Mouse (Mus musculus): ENCODE results near the gene BC037034. TPM values are rescaled to one million over a fixed set of nuclear protein-coding genes. Genes with fewer than 3 reads are reported as not detected.

BC037034 gene
- polyA plus RNA-seq, 1 experiment from 2014 or later: 19.2 TPM

DNA sequence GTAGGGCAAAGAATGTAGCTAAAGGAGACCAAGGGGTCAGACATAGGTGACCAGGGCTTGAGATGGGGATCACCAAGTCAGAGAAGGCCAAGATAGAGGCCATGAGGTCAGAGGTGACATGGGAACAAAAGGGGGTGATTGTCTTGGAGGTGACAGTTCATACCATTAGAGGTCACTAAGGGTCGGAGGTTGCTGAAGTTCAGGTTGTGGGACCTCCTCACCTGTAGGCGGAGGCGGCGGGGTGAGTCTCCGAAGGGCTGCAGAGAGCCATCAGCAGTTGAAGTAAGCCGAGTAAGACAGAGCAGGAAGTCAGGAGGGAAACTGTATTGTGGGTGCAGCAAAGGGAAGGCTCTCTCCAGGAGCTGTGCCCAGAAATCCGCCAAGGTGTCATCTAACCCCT is 14.2 kb upstream of the BC037034 start:
- 90% methylated on average over 7 of the region's 7 CpGs for WGBS
- Histone ChIP-seq H3K36me3 (peaks cover 12% of the 10 kb centered on the region), H3K27me3 (replicated peaks) (no peaks in the 10 kb centered on the region), H3K4me3 (replicated peaks) (peak overlapping the region; percentile 61), H3K9me3 (replicated peaks) (no peaks in the 10 kb centered on the region), H3K27ac (replicated peaks) (no peak overlapping the region), H3K9ac (replicated peaks) (no peak overlapping the region), H3K4me2 (peak overlapping the region; percentile 78), H3K4me1 (peaks cover 56% of the 10 kb centered on the region)
- ATAC-seq (ENCODE audit: low FRiP score): no peak

DNA sequence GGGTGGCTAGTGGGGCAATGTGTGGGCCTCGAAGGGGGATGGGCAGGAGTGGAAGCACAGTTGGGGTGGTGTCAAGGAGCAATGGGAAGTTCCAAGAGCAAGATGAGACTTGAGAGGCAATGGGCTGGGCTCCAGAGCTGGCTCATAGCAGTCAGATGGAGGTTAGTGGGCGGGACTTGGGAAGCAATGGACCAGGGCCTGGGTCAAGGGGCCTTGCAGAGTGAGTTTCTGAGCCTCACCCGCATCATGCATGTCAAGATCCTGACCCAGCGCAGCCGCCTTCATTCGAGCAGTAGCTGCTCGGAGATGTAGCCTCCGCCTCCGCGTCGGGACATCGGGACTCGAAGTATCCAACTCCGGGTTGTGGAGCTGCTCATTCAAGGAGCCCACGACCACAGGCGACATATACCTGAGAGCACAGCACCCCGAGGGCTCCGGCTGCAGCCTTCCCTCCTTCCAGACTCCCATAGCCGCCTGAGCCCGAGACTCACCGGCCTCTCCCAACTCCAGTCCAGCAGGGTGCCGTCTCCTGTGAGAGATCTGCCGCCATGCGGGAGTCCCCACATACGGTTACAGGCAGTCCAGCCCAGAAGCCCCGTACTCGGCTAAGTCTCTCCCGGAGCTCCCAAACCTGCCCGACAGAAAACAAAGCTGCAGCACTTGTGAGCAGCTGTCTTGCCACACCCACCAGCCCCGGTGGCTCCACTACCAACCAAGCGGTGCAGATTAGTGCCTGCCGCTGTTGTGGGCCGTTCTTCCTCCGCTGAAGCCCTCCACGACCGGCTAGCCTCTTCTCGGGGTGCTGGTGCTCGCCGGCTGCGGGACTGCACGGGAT is 11.6 kb upstream of the BC037034 start:
- no peak for ATAC-seq (ENCODE audit: low FRiP score)
- Histone ChIP-seq H3K27me3 (replicated peaks) (no peaks in the 10 kb centered on the region), H3K36me3 (peaks cover 12% of the 10 kb centered on the region), H3K4me2 (peak overlapping the region; percentile 59), H3K9ac (replicated peaks) (peak overlapping the region; percentile 46), H3K4me1 (peaks cover 60% of the 10 kb centered on the region), H3K27ac (replicated peaks) (no peak overlapping the region), H3K4me3 (replicated peaks) (peak overlapping the region; percentile 35), H3K9me3 (replicated peaks) (no peaks in the 10 kb centered on the region)
- 11% methylated on average over 41 of the region's 41 CpGs for WGBS

DNA sequence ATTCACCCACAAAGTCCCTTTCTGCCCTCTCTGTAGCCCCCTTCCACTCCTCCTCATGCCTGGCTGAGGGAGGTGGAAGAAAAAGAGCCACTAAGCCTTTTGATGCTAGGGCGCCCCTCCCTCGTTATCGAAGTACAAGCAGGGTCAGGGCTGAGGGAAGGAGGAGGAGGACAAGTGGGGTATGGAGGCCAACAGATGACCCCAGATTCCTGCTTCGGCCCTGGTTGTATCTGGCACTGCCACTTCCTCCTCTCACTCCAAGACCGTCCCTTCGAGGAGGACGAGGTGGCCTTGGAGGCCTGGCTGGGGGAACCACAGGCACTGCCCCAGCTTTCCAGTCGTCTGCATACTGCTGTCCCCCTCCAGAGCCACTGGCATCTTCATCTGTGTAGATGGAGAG is 10.4 kb upstream of the BC037034 start:
- Histone ChIP-seq H3K4me3 (replicated peaks) (no peak overlapping the region), H3K9me3 (replicated peaks) (no peaks in the 10 kb centered on the region), H3K4me1 (peaks cover 56% of the 10 kb centered on the region), H3K27ac (replicated peaks) (no peak overlapping the region), H3K27me3 (replicated peaks) (no peaks in the 10 kb centered on the region), H3K36me3 (peaks cover 12% of the 10 kb centered on the region), H3K9ac (replicated peaks) (no peak overlapping the region), H3K4me2 (no peak overlapping the region)
- ATAC-seq (ENCODE audit: low FRiP score): no peak
- WGBS: 60% methylated on average over 8 of the region's 8 CpGs

DNA sequence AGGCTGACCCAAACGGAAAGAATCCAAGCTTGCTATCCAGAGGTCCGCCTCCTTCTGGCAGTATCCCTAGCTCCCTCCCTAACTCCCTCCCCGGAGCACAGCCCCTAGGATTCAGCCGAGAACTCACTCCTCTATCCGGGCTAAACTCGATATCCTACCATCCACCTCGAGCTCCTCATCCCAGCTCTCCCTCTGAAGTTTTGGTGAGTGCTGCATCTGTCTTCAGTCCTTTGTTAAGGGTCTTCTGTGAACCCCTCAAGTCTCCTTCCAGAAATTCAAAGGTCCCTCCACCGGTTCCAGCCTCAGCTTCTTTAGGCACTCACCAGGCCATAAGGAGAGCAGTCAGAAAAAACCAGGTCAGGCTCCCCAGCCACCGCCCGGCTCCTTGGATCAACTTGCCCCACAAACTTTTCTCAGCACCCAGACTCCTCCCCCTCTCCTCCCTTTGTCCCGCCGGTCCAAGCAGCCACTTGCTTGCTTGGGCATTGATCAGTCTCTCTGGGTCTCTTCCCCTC is 8.6 kb upstream of the BC037034 start, which contains the start of gene Gal3st4:
Gal3st4 (minus strand) TSS at position 432 of the 515 bp plus-strand sequence.
- H3K36me3 ChIP-seq: peaks cover 15% of the 10 kb centered on the region
- ATAC-seq (ENCODE audit: low FRiP score): no peak
- H3K27ac ChIP-seq (replicated peaks): peak within 1 kb of the TSS; percentile 1; the same call in 1 of the 2 replicates
- no peaks in the 10 kb centered on the region for H3K27me3 ChIP-seq (replicated peaks)
- H3K4me3 ChIP-seq (replicated peaks): peak within 1 kb of the TSS; percentile 0; the same call in 1 of the 2 replicates
- WGBS: 2% methylated on average over 12 of the region's 12 CpGs
- peaks cover 39% of the 10 kb centered on the region for H3K4me1 ChIP-seq
- H3K9ac ChIP-seq (replicated peaks): no peak within 1 kb of the TSS; the same call in 1 of the 2 replicates
- H3K9me3 ChIP-seq (replicated peaks): no peaks in the 10 kb centered on the region
- peak within 1 kb of the TSS; percentile 22 for H3K4me2 ChIP-seq

DNA sequence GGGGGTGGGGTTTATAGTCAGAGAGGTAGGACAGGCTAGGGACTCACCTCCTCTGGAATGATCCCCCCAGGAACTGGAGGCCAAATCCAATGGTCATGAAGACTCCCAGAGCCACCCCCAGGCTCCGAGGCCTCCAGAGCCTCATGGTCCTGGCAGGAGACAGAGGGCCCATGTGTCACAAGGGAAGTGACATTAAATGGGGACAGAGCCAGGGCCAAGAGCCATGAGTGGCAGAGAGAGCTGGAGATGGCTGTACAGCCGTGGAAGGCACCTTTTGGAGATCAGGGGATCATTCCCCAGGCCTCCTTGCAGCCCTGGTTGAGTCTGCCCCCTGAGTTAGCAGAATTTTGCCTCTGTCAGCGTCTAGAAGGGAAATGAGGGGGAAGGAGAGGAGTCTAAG is 7.4 kb upstream of the BC037034 start:
- Histone ChIP-seq H3K4me2 (no peak overlapping the region), H3K36me3 (peaks cover 17% of the 10 kb centered on the region), H3K9ac (replicated peaks) (no peak overlapping the region), H3K27ac (replicated peaks) (no peak overlapping the region), H3K4me1 (peaks cover 27% of the 10 kb centered on the region), H3K27me3 (replicated peaks) (no peaks in the 10 kb centered on the region), H3K4me3 (replicated peaks) (no peak overlapping the region), H3K9me3 (replicated peaks) (no peaks in the 10 kb centered on the region)
- no peak for ATAC-seq (ENCODE audit: low FRiP score)
- WGBS: 55% methylated on average over 3 of the region's 3 CpGs

DNA sequence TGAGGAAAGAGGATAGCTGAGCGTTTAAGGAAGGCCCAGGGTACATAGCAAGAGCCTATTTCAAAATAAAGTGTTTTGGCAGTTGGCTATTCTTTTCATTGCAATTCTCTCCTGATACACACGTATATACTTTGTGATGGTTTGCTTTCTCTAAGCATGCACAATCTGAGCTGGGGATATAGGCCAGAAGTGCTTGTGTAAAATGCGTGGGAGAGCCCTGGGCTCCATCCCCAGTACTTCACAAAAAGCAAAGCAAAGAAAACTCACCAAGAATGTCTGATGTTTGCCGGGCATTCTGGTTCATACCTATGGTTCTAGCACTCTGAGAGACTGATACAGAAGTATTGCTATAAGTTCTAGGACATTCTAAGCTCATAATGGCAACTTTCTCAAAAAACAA is 5.1 kb upstream of the BC037034 start:
- Histone ChIP-seq H3K9me3 (replicated peaks) (no peaks in the 10 kb centered on the region), H3K27me3 (replicated peaks) (no peaks in the 10 kb centered on the region), H3K36me3 (peaks cover 19% of the 10 kb centered on the region), H3K9ac (replicated peaks) (no peak overlapping the region), H3K27ac (replicated peaks) (no peak overlapping the region), H3K4me1 (peaks cover 25% of the 10 kb centered on the region), H3K4me2 (no peak overlapping the region), H3K4me3 (replicated peaks) (no peak overlapping the region)
- no peak for ATAC-seq (ENCODE audit: low FRiP score)
- WGBS: 84% methylated on average over 4 of the region's 4 CpGs

DNA sequence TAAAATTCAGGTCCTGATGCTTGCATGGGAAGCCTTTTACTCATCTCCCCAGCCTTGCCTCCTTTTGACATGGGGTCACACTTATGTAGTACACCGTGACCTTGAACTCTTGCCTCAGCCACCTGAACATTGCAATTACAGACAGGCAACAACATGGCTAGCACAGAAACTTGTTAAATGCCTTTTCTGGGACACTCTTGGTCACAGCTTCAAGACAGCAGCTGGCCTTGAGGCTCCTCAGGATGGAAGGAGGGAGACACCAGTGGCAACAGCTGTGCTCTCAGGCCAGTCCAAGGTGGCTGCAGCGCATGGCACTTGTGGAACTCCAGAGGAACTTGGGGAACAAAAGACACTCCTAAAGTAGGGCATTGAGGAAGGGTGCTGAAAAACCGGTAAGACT is 3.3 kb upstream of the BC037034 start:
- WGBS: 87% methylated on average over 3 of the region's 3 CpGs
- Histone ChIP-seq H3K27ac (replicated peaks) (no peak overlapping the region), H3K36me3 (peaks cover 20% of the 10 kb centered on the region), H3K4me2 (no peak overlapping the region), H3K9me3 (replicated peaks) (no peaks in the 10 kb centered on the region), H3K9ac (replicated peaks) (no peak overlapping the region), H3K27me3 (replicated peaks) (no peaks in the 10 kb centered on the region), H3K4me1 (peaks cover 26% of the 10 kb centered on the region), H3K4me3 (replicated peaks) (no peak overlapping the region)
- ATAC-seq (ENCODE audit: low FRiP score): no peak

DNA sequence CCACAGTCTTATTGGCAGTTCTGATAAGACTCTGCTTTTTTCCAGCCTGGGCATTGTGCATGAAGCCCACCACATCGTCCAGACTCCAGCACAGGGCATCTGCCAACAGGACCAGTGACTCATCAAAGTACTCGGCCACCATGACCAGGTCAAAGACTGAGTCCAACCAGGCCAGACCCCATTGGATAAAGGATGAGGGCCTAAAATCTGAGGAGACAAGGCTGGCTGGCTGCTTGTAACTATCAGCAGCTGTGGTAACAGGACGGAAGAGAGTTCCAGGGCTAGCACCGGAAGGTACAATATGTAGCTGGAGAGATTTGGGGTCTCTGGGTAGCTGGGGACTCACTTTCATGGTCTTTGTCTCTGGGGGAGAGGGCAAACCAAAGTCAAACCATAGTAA is 1.9 kb upstream of the BC037034 start:
- H3K4me2 ChIP-seq: no peak overlapping the region
- H3K27ac ChIP-seq (replicated peaks): no peak overlapping the region
- no peak overlapping the region for H3K4me3 ChIP-seq (replicated peaks)
- peaks cover 33% of the 10 kb centered on the region for H3K4me1 ChIP-seq
- WGBS: 97% methylated on average over 4 of the region's 4 CpGs
- no peak for ATAC-seq (ENCODE audit: low FRiP score)
- H3K9ac ChIP-seq (replicated peaks): no peak overlapping the region
- H3K9me3 ChIP-seq (replicated peaks): no peaks in the 10 kb centered on the region
- no peaks in the 10 kb centered on the region for H3K27me3 ChIP-seq (replicated peaks)
- H3K36me3 ChIP-seq: peaks cover 34% of the 10 kb centered on the region

DNA sequence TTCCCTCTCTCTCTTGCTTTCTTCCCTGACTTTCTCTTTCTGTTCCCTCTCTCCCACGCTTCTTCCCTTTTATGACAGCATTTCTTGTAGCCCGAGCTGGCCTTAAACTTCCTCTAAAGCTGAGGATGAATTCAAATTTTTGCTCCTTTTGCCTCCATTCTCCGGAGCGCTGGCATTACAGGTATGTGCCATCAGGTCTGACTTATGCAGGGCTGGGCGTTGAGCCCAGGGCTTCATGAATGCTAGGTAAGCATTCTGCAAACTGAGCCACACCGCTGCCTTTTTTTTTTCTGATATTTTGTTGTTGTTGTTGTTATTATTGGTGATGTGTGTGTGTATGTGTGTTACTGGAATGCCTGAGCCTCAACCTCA is 360 bp upstream of the BC037034 start:
- ATAC-seq (ENCODE audit: low FRiP score): peak; percentile 22; the same call in 1 of the 2 replicates
- 12% methylated on average over 6 of the region's 6 CpGs for WGBS
- H3K4me3 ChIP-seq (replicated peaks): peak overlapping the region; percentile 91
- peaks cover 48% of the 10 kb centered on the region for H3K36me3 ChIP-seq
- H3K4me1 ChIP-seq: peaks cover 43% of the 10 kb centered on the region
- H3K27me3 ChIP-seq (replicated peaks): no peaks in the 10 kb centered on the region
- H3K9me3 ChIP-seq (replicated peaks): no peaks in the 10 kb centered on the region
- peak overlapping the region; percentile 91 for H3K4me2 ChIP-seq
- peak overlapping the region; percentile 84 for H3K27ac ChIP-seq (replicated peaks)
- H3K9ac ChIP-seq (replicated peaks): peak overlapping the region; percentile 97

DNA sequence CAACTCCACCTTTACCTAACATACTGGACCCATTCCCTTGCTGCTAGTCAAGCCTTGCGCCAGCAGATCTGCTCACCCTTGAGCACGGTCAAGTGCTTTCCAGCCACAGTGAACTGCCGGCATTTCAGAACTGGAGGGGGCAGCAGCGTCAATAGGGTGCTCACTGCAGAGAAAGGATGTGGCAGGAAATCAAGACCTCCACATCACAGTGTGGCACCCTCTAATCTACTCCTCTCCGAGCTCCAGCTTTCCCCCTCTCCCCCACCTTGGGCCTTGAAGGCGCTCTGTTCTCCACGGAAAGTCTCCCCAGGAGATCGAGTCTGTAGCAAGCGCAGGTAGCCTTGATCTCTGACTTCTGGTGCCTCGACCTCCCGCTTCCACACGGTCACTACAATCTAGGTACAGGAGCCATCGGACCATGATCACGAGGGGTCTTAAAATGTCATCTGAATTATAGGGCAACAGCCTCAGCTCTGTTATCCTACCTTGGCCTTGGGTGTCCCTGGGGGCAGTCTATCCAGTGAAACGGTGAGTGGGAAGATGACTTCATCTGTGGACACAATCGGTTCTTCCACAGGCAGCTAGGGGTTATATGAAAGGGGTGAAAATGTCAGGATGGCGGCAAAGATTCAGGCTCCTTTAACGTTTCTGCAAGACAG is 1.1 kb downstream of the BC037034 start:
- peaks cover 43% of the 10 kb centered on the region for H3K4me1 ChIP-seq
- ATAC-seq (ENCODE audit: low FRiP score): no peak
- no peak overlapping the region for H3K27ac ChIP-seq (replicated peaks)
- WGBS: 66% methylated on average over 18 of the region's 18 CpGs
- peak overlapping the region; percentile 91 for H3K4me2 ChIP-seq
- no peaks in the 10 kb centered on the region for H3K9me3 ChIP-seq (replicated peaks)
- peaks cover 58% of the 10 kb centered on the region for H3K36me3 ChIP-seq
- H3K4me3 ChIP-seq (replicated peaks): peak overlapping the region; percentile 91
- H3K9ac ChIP-seq (replicated peaks): peak overlapping the region; percentile 97
- H3K27me3 ChIP-seq (replicated peaks): no peaks in the 10 kb centered on the region

DNA sequence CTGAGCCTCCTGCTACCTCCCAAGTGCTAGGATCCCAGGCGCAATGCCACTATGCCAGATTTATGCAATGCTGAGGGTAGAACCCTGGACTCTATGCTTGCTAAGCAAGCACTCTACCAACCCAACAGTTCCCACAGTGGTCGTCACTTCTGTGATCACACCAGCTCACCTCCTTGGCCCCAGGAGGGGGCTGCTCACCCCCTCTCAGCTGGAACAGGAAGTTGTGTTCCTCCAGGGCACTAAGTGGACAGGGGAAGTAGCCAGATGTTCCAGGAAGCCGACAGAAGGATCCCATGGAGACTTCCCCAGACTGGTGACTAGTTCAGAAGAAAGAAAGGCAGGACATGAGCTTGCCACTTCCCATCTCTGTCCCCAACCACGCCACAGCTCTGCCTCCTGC is 1.8 kb downstream of the BC037034 start:
- 82% methylated on average over 4 of the region's 4 CpGs for WGBS
- Histone ChIP-seq H3K27me3 (replicated peaks) (no peaks in the 10 kb centered on the region), H3K9ac (replicated peaks) (no peak overlapping the region), H3K27ac (replicated peaks) (no peak overlapping the region), H3K9me3 (replicated peaks) (no peaks in the 10 kb centered on the region), H3K4me2 (peak overlapping the region; percentile 91; the same call in 1 of the 2 replicates), H3K36me3 (peaks cover 53% of the 10 kb centered on the region), H3K4me1 (peaks cover 45% of the 10 kb centered on the region), H3K4me3 (replicated peaks) (0 out of 2 replicates have a peak overlapping the region, but pooled peaks have one; percentile 91)
- no peak for ATAC-seq (ENCODE audit: low FRiP score)

DNA sequence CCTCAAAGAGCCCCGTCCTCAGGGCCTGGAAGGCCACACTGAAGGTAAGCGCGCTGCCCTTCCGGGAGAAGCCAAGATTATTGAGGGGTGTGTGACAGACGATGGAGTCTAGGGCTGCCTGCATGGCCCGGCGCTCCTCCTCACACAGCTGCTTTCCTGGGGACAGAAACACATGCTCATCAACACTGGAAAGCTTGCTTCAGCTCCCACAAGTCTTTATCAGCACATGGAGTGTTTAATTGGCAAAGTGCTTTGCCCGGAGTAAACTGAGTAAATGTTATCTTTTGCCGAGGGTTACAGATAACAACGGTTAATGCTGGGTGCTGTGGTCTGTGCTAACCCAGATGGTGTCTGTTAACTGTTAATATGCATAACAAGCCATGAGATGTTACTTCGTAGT is 3.0 kb downstream of the BC037034 start:
- no peak overlapping the region for H3K27ac ChIP-seq (replicated peaks)

More for the DNA sequence above, 3.0 kb downstream of the BC037034 start:
- Histone ChIP-seq H3K4me2 (no peak overlapping the region), H3K36me3 (peaks cover 43% of the 10 kb centered on the region), H3K4me1 (peaks cover 57% of the 10 kb centered on the region), H3K4me3 (replicated peaks) (no peak overlapping the region), H3K9ac (replicated peaks) (no peak overlapping the region), H3K9me3 (replicated peaks) (no peaks in the 10 kb centered on the region), H3K27me3 (replicated peaks) (no peaks in the 10 kb centered on the region)
- WGBS: 94% methylated on average over 11 of the region's 11 CpGs
- no peak for ATAC-seq (ENCODE audit: low FRiP score)

All from neural tube, embryonic 15.5 days (tissue).